Mouse (Mus musculus): ENCODE results near the gene Hcfc2. TPM values are rescaled to one million over a fixed set of nuclear protein-coding genes. Genes with fewer than 3 reads are reported as not detected.

Hcfc2 gene
- total and polyA plus RNA-seq, 2 experiments from 2014 or later, result 27.0 to 27.2 TPM

DNA sequence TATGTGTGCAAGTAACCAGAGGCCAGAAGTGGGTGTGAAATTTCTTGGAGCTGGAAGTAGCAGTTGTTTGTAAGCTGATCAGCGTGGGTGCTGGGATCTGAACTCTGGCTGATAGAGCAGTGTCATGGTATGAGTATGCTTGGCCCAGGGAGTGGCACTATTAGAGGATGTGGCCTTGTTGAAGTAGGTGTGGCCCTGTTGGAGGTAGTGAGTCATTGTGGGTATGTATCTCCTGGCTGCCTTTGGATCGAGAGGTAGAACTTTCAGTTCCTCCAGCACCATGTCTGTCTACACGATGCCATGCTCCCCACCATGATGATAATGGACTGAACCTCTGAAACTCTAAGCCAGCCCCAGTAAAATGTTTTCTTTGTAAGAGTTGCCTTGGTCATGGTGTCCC, 84.4 kb downstream of the Hcfc2 start:
- no peaks in the 10 kb centered on the region for H3K27me3 ChIP-seq (ENCODE audit: insufficient read depth, low read length)
- no peak for TF ChIP-seq CTCF (IDR thresholded peaks at IDR 0.05)
- WGBS, result 96% methylated on average over 3 of the region's 3 CpGs
- DNase-seq (ENCODE audit: low spot score), result no peak
- no peak overlapping the region for H3K4me2 ChIP-seq (ENCODE audit: low read depth, low read length, poor library complexity, severe bottlenecking)
- no peak for ATAC-seq (ENCODE audit: low FRiP score)
- no peaks in the 10 kb centered on the region for H3K36me3 ChIP-seq (ENCODE audit: insufficient read depth, low read length)
- no peaks in the 10 kb centered on the region for H3K9me3 ChIP-seq (ENCODE audit: low read length)
- no peaks in the 10 kb centered on the region for H3K4me1 ChIP-seq (ENCODE audit: insufficient read depth, low read length)
- no peak overlapping the region for H3K4me3 ChIP-seq (ENCODE audit: low read depth, low read length)
- no peak overlapping the region for H3K9ac ChIP-seq (replicated peaks; ENCODE audit: low read length, poor library complexity, severe bottlenecking)
- H3K27ac ChIP-seq (ENCODE audit: low read depth, low read length), result no peak overlapping the region

DNA sequence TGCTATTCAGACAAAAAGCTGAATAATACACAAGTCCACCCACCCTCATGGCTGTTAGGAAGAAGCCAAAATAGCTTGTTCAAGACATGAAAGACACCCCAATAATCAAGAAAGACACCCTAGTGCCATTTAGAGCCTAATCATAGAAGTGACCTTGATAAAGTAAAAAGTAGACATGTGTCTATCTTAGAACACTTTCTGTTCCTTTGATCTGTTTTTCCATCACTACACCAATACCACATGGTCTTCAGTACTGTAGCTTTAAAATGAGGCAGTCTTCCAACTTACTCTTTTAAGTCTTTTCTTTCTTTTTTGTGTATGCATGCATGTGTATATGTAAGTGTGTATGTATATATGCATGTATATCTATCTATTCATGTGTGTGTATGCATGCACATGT, 84.9 kb downstream of the Hcfc2 start:
- no peak for TF ChIP-seq CTCF (IDR thresholded peaks at IDR 0.05)
- Histone ChIP-seq H3K9me3 (ENCODE audit: low read length) (no peaks in the 10 kb centered on the region), H3K4me3 (ENCODE audit: low read depth, low read length) (no peak overlapping the region), H3K4me1 (ENCODE audit: insufficient read depth, low read length) (no peaks in the 10 kb centered on the region), H3K36me3 (ENCODE audit: insufficient read depth, low read length) (no peaks in the 10 kb centered on the region), H3K9ac (replicated peaks; ENCODE audit: low read length, poor library complexity, severe bottlenecking) (no peak overlapping the region), H3K27ac (ENCODE audit: low read depth, low read length) (no peak overlapping the region), H3K4me2 (ENCODE audit: low read depth, low read length, poor library complexity, severe bottlenecking) (no peak overlapping the region), H3K27me3 (ENCODE audit: insufficient read depth, low read length) (no peaks in the 10 kb centered on the region)
- ATAC-seq (ENCODE audit: low FRiP score) (no peak), DNase-seq (ENCODE audit: low spot score) (no peak)

DNA sequence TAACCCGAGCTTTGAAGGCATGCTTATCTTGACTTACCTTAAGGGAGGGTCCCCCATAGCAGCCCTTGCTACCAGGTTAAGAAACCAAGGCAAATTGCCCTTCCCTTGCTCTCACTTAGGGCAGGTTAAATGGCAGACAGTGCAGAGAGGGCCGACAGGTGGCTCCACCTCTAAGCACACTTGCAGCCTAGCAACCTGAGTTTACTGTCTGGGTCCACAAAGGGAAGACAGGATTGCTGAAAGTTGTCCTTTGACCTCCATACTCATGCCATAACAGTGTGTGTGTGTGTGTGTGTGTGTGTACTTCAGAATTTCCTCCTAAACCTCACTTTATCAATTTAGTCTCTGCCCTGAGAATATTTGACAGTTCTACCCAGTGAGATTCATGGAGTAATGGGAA, 86.5 kb downstream of the Hcfc2 start:
- ATAC-seq (ENCODE audit: low FRiP score) (no peak), DNase-seq (ENCODE audit: low spot score) (no peak)
- Histone ChIP-seq H3K4me2 (ENCODE audit: low read depth, low read length, poor library complexity, severe bottlenecking) (no peak overlapping the region), H3K9me3 (ENCODE audit: low read length) (no peaks in the 10 kb centered on the region), H3K27me3 (ENCODE audit: insufficient read depth, low read length) (no peaks in the 10 kb centered on the region), H3K4me1 (ENCODE audit: insufficient read depth, low read length) (no peaks in the 10 kb centered on the region), H3K36me3 (ENCODE audit: insufficient read depth, low read length) (no peaks in the 10 kb centered on the region), H3K27ac (ENCODE audit: low read depth, low read length) (no peak overlapping the region), H3K9ac (replicated peaks; ENCODE audit: low read length, poor library complexity, severe bottlenecking) (no peak overlapping the region), H3K4me3 (ENCODE audit: low read depth, low read length) (no peak overlapping the region)
- 34% methylated on average over 2 of the region's 2 CpGs for WGBS
- TF ChIP-seq CTCF (IDR thresholded peaks at IDR 0.05), result no peak

DNA sequence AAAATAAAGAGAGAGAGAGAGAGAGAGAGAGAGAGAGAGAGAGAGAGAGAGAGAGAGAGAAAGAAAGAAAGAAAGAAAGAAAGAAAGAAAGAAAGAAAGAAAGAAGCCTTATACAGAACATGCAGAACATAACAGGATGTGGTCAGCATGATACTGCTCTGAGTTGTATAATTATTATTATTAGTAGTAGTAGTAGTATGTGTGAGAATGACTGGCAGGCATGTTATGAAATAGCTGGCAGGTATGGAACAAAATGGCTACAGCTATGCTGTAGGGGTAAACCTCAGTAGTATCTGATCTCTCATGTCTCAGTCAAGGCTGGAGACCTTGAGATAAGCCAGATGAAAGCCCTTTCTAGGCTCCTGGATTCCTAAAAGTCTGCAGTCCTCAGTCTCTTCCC, 93.2 kb downstream of the Hcfc2 start:
- no peak for DNase-seq (ENCODE audit: low spot score)
- Histone ChIP-seq H3K36me3 (ENCODE audit: insufficient read depth, low read length) (no peaks in the 10 kb centered on the region), H3K4me3 (ENCODE audit: low read depth, low read length) (no peak overlapping the region), H3K4me1 (ENCODE audit: insufficient read depth, low read length) (no peaks in the 10 kb centered on the region), H3K27ac (ENCODE audit: low read depth, low read length) (no peak overlapping the region), H3K27me3 (ENCODE audit: insufficient read depth, low read length) (no peaks in the 10 kb centered on the region), H3K9ac (replicated peaks; ENCODE audit: low read length, poor library complexity, severe bottlenecking) (no peak overlapping the region), H3K4me2 (ENCODE audit: low read depth, low read length, poor library complexity, severe bottlenecking) (no peak overlapping the region), H3K9me3 (ENCODE audit: low read length) (no peaks in the 10 kb centered on the region)
- ATAC-seq (ENCODE audit: low FRiP score), result no peak
- no peak for TF ChIP-seq CTCF (IDR thresholded peaks at IDR 0.05)

DNA sequence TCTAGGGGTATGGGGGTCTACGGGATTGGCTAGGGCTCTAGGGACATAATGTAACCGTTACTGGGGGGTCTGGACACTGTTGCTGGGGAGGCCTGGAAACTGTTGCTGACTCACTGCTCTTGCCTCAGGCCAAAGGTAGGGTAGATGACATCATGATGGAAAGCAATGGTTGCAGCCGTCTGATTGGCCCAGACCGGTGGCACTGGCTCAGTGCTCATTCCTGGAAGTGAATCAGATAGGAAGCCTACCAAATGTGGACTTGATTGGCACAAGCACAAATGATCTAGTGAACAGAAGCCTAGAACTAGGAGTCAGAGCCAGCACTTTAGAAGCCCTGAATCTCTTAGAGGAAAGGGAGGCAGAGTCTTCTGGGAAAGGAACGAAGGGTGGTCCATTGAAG, 94.5 kb downstream of the Hcfc2 start:
- ATAC-seq (ENCODE audit: low FRiP score), result no peak

DNA sequence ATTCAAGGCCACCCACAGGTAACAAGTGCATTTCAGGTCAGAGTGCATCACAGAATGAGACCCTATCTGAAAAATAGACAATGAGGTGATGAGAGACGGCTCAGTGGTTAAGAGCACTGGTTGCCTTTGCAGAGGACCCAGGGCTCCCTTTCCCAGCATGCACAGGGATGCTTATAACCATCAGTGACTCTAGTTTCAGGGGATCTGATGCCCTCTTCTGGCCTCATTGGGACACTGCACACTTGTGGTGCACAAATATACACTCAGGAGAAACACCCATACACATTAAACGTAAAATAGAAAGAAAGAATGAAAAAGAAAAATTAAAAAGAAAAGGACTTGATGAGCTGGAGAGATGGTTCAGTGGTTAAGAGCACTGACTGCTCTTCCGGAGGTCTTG, 95.8 kb downstream of the Hcfc2 start:
- ATAC-seq (ENCODE audit: low FRiP score) (no peak), DNase-seq (ENCODE audit: low spot score) (no peak)
- Histone ChIP-seq H3K36me3 (ENCODE audit: insufficient read depth, low read length) (no peaks in the 10 kb centered on the region), H3K9ac (replicated peaks; ENCODE audit: low read length, poor library complexity, severe bottlenecking) (no peak overlapping the region), H3K4me1 (ENCODE audit: insufficient read depth, low read length) (no peaks in the 10 kb centered on the region), H3K9me3 (ENCODE audit: low read length) (no peaks in the 10 kb centered on the region), H3K27me3 (ENCODE audit: insufficient read depth, low read length) (no peaks in the 10 kb centered on the region), H3K4me3 (ENCODE audit: low read depth, low read length) (no peak overlapping the region), H3K4me2 (ENCODE audit: low read depth, low read length, poor library complexity, severe bottlenecking) (no peak overlapping the region), H3K27ac (ENCODE audit: low read depth, low read length) (no peak overlapping the region)
- peak; percentile 6; the same call in 1 of the 2 replicates for TF ChIP-seq CTCF (IDR thresholded peaks at IDR 0.05)
- WGBS, result 93% methylated on average over 3 of the region's 3 CpGs

More for the DNA sequence above, 94.5 kb downstream of the Hcfc2 start:
- no peak for DNase-seq (ENCODE audit: low spot score)
- Histone ChIP-seq H3K9ac (replicated peaks; ENCODE audit: low read length, poor library complexity, severe bottlenecking) (no peak overlapping the region), H3K27ac (ENCODE audit: low read depth, low read length) (no peak overlapping the region), H3K4me1 (ENCODE audit: insufficient read depth, low read length) (no peaks in the 10 kb centered on the region), H3K36me3 (ENCODE audit: insufficient read depth, low read length) (no peaks in the 10 kb centered on the region), H3K4me3 (ENCODE audit: low read depth, low read length) (no peak overlapping the region), H3K9me3 (ENCODE audit: low read length) (no peaks in the 10 kb centered on the region), H3K27me3 (ENCODE audit: insufficient read depth, low read length) (no peaks in the 10 kb centered on the region), H3K4me2 (ENCODE audit: low read depth, low read length, poor library complexity, severe bottlenecking) (no peak overlapping the region)
- no peak for TF ChIP-seq CTCF (IDR thresholded peaks at IDR 0.05)
- 89% methylated on average over 5 of the region's 5 CpGs for WGBS

Other genes starting within 250 kb of the Hcfc2 start
- gene Gm1553, start 203.5 kb upstream of the Hcfc2 start, total RNA-seq (2014; rRNA removed), result not detected in 2 replicates
- not detected in 2 replicates for gene Gm1553, start 203.5 kb upstream of the Hcfc2 start, polyA plus RNA-seq (2015; fragmentation: Nextera tagmentation; extraction: Ambion mirVana)
- gene 1190007I07Rik, start 72.9 kb upstream of the Hcfc2 start, total RNA-seq (2014; rRNA removed), result 21.5 and 27.1 TPM in 2 replicates
- gene 1190007I07Rik, start 72.9 kb upstream of the Hcfc2 start, polyA plus RNA-seq (2015; fragmentation: Nextera tagmentation; extraction: Ambion mirVana), result 34.3 and 37.9 TPM in 2 replicates
- 60.9 and 74.4 TPM in 2 replicates for gene Tdg, start 66.3 kb upstream of the Hcfc2 start, total RNA-seq (2014; rRNA removed)
- gene Tdg, start 66.3 kb upstream of the Hcfc2 start, polyA plus RNA-seq (2015; fragmentation: Nextera tagmentation; extraction: Ambion mirVana), result 119 and 121 TPM in 2 replicates
- 0.85 and 2.2 TPM in 2 replicates for gene Glt8d2, start 5.5 kb upstream of the Hcfc2 start, total RNA-seq (2014; rRNA removed)
- 1.1 and 1.6 TPM in 2 replicates for gene Glt8d2, start 5.5 kb upstream of the Hcfc2 start, polyA plus RNA-seq (2015; fragmentation: Nextera tagmentation; extraction: Ambion mirVana)
- gene Nfyb, start 68.0 kb downstream of the Hcfc2 start, total RNA-seq (2014; rRNA removed), result 40.8 and 44.0 TPM in 2 replicates
- gene Nfyb, start 68.0 kb downstream of the Hcfc2 start, polyA plus RNA-seq (2015; fragmentation: Nextera tagmentation; extraction: Ambion mirVana), result 24.1 and 26.5 TPM in 2 replicates
- 83.2 and 86.4 TPM in 2 replicates for gene Txnrd1, start 137.8 kb downstream of the Hcfc2 start, total RNA-seq (2014; rRNA removed)
- gene Txnrd1, start 137.8 kb downstream of the Hcfc2 start, polyA plus RNA-seq (2015; fragmentation: Nextera tagmentation; extraction: Ambion mirVana), result 56.7 and 61.7 TPM in 2 replicates
- gene Eid3, start 170.5 kb downstream of the Hcfc2 start, total RNA-seq (2014; rRNA removed), result 1.9 and 2.0 TPM in 2 replicates
- 0.17 and 0.23 TPM in 2 replicates for gene Eid3, start 170.5 kb downstream of the Hcfc2 start, polyA plus RNA-seq (2015; fragmentation: Nextera tagmentation; extraction: Ambion mirVana)